Mouse (Mus musculus): Measurements from ENCODE around the gene Prkrip1. TPM values are rescaled to one million over a fixed set of nuclear protein-coding genes. Genes with fewer than 3 reads are reported as not detected.

The Prkrip1 gene
- polyA plus RNA-seq, 1 experiment from 2014 or later, result 52.9 TPM

- peaks cover 28% of the 10 kb centered on the region for H3K36me3 ChIP-seq (ENCODE audit: control insufficient read depth, insufficient read depth, low read length)
These were observed 15.9 kb downstream of the Prkrip1 start for GRCm38 (mm10) chr5:136182830-136183229.

GRCm38 (mm10) chr5:136182049-136182448, 16.7 kb downstream of the Prkrip1 start:
- Histone ChIP-seq H3K27me3 (ENCODE audit: control insufficient read depth, insufficient read depth, low read depth, low read length) (no peaks in the 10 kb centered on the region), H3K9me3 (ENCODE audit: control insufficient read depth, low read length) (no peaks in the 10 kb centered on the region), H3K36me3 (ENCODE audit: control insufficient read depth, insufficient read depth, low read length) (peaks cover 26% of the 10 kb centered on the region), H3K4me2 (ENCODE audit: low read depth, low read length) (no peak overlapping the region), H3K27ac (ENCODE audit: low read length) (no peak overlapping the region), H3K4me3 (ENCODE audit: low read length) (no peak overlapping the region), H3K9ac (ENCODE audit: low read length) (no peak overlapping the region), H3K4me1 (replicated peaks; ENCODE audit: control insufficient read depth, insufficient read depth, low read length) (no peaks in the 10 kb centered on the region)
- 85% methylated on average over 6 of the region's 6 CpGs for WGBS
- no peak for ATAC-seq (ENCODE audit: low read depth)

More at GRCm38 (mm10) chr5:136182830-136183229, 15.9 kb downstream of the Prkrip1 start:
- H3K4me2 ChIP-seq (ENCODE audit: low read depth, low read length), result no peak overlapping the region
- WGBS, result 85% methylated on average over 4 of the region's 4 CpGs
- no peaks in the 10 kb centered on the region for H3K4me1 ChIP-seq (replicated peaks; ENCODE audit: control insufficient read depth, insufficient read depth, low read length)
- H3K9me3 ChIP-seq (ENCODE audit: control insufficient read depth, low read length), result no peaks in the 10 kb centered on the region
- no peak overlapping the region for H3K4me3 ChIP-seq (ENCODE audit: low read length)
- no peak overlapping the region for H3K9ac ChIP-seq (ENCODE audit: low read length)
- H3K27me3 ChIP-seq (ENCODE audit: control insufficient read depth, insufficient read depth, low read depth, low read length), result no peaks in the 10 kb centered on the region
- no peak overlapping the region for H3K27ac ChIP-seq (ENCODE audit: low read length)
- ATAC-seq (ENCODE audit: low read depth), result no peak

- Histone ChIP-seq H3K9ac (ENCODE audit: low read length) (no peak overlapping the region), H3K27ac (ENCODE audit: low read length) (no peak overlapping the region), H3K36me3 (ENCODE audit: control insufficient read depth, insufficient read depth, low read length) (peaks cover 26% of the 10 kb centered on the region), H3K4me2 (ENCODE audit: low read depth, low read length) (no peak overlapping the region), H3K27me3 (ENCODE audit: control insufficient read depth, insufficient read depth, low read depth, low read length) (no peaks in the 10 kb centered on the region), H3K4me3 (ENCODE audit: low read length) (no peak overlapping the region), H3K4me1 (replicated peaks; ENCODE audit: control insufficient read depth, insufficient read depth, low read length) (no peaks in the 10 kb centered on the region), H3K9me3 (ENCODE audit: control insufficient read depth, low read length) (no peaks in the 10 kb centered on the region)
- ATAC-seq (ENCODE audit: low read depth), result no peak
- 88% methylated on average over 6 of the region's 6 CpGs for WGBS
These were observed 17.6 kb downstream of the Prkrip1 start for GRCm38 (mm10) chr5:136181197-136181596.

- no peaks in the 10 kb centered on the region for H3K27me3 ChIP-seq (ENCODE audit: control insufficient read depth, insufficient read depth, low read depth, low read length)
- no peaks in the 10 kb centered on the region for H3K4me1 ChIP-seq (replicated peaks; ENCODE audit: control insufficient read depth, insufficient read depth, low read length)
- no peak overlapping the region for H3K4me2 ChIP-seq (ENCODE audit: low read depth, low read length)
- H3K4me3 ChIP-seq (ENCODE audit: low read length), result no peak overlapping the region
- 67% methylated on average over 5 of the region's 5 CpGs for WGBS
- no peak overlapping the region for H3K9ac ChIP-seq (ENCODE audit: low read length)
- H3K27ac ChIP-seq (ENCODE audit: low read length), result no peak overlapping the region
- no peaks in the 10 kb centered on the region for H3K9me3 ChIP-seq (ENCODE audit: control insufficient read depth, low read length)
- no peak for ATAC-seq (ENCODE audit: low read depth)
- peaks cover 23% of the 10 kb centered on the region for H3K36me3 ChIP-seq (ENCODE audit: control insufficient read depth, insufficient read depth, low read length)
These were observed 19.2 kb downstream of the Prkrip1 start for GRCm38 (mm10) chr5:136179594-136179993.

DNA sequence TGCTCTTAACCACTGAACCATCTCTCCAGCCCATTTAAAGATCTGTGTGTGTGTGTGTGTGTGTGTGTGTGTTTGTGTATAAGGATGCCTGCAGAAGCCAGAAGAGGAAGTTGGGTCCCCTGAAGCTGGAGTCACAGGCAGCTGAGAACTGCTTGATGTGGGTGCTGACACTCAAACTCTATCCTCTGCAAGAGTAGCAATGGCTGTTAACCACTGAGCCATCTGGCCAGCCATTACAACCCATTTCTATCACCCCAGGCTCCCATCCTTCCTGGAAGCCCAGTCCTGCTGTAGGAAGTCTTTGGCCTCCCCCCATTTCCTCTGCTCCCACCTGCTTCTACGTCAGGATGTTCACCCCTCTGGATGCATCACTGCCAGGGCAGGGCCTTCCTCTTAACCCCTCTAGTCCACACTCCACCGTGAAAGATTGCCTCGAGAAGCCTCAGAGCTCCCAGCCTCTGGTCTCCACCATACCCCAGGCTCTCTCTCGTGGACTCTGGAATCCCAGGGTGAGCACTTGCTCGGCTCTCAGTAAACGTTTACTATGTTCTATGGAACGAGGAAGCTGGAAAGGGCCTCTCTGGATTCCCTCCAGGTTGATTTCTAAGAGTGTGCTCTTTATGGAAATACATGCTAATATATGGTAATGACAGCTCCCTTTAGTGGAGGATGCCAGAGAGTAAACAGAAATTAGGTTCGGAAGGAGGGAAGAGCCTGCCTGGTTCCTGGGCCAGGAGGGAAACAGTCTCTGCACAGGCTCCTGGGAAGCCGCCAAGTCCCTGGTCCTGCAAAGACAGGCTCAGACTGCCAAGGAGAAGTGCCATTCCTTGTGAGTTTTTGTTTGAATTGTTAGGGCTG, 24.9 kb downstream of the Prkrip1 start:
- peak; percentile 71 for ATAC-seq (ENCODE audit: low read depth)
- Histone ChIP-seq H3K27ac (ENCODE audit: low read length) (peak overlapping the region; percentile 92), H3K36me3 (ENCODE audit: control insufficient read depth, insufficient read depth, low read length) (peaks cover 6% of the 10 kb centered on the region), H3K4me2 (ENCODE audit: low read depth, low read length) (0 out of 2 replicates have a peak overlapping the region, but pooled peaks have one; percentile 5), H3K9me3 (ENCODE audit: control insufficient read depth, low read length) (no peaks in the 10 kb centered on the region), H3K27me3 (ENCODE audit: control insufficient read depth, insufficient read depth, low read depth, low read length) (no peaks in the 10 kb centered on the region), H3K9ac (ENCODE audit: low read length) (no peak overlapping the region), H3K4me3 (ENCODE audit: low read length) (no peak overlapping the region), H3K4me1 (replicated peaks; ENCODE audit: control insufficient read depth, insufficient read depth, low read length) (peaks cover 23% of the 10 kb centered on the region)
- 13% methylated on average over 9 of the region's 9 CpGs for WGBS

DNA sequence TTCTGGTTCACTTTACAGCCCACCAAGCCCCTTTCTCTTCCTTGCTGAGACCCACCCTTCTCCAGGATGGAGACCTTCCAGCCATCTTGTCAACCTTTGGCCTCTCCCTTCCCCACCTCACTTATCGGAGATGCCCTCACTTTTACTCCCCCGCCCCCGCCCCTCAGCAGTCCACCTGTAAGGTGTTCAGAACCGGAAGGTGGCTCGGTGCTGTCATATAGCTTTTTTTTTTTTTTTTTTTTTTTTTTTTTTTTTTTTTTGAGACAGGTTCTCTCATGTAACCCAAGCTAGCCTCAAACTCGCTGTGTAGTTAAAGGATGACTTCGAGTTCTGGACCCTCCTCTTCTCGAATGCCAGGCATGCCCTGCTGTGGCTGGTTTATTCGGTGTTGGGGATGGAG, 25.8 kb downstream of the Prkrip1 start:
- H3K27me3 ChIP-seq (ENCODE audit: control insufficient read depth, insufficient read depth, low read depth, low read length), result no peaks in the 10 kb centered on the region
- peak overlapping the region; percentile 92 for H3K27ac ChIP-seq (ENCODE audit: low read length)
- no peak overlapping the region for H3K9ac ChIP-seq (ENCODE audit: low read length)
- H3K4me2 ChIP-seq (ENCODE audit: low read depth, low read length), result no peak overlapping the region
- peaks cover 4% of the 10 kb centered on the region; the same call in 1 of the 2 replicates for H3K9me3 ChIP-seq (ENCODE audit: control insufficient read depth, low read length)
- no peak overlapping the region for H3K4me3 ChIP-seq (ENCODE audit: low read length)
- no peak for ATAC-seq (ENCODE audit: low read depth)
- WGBS, result 69% methylated on average over 9 of the region's 9 CpGs
- H3K4me1 ChIP-seq (replicated peaks; ENCODE audit: control insufficient read depth, insufficient read depth, low read length), result peaks cover 23% of the 10 kb centered on the region
- no peaks in the 10 kb centered on the region; the same call in 1 of the 2 replicates for H3K36me3 ChIP-seq (ENCODE audit: control insufficient read depth, insufficient read depth, low read length)

GRCm38 (mm10) chr5:136171363-136172341, 27.1 kb downstream of the Prkrip1 start:
- Histone ChIP-seq H3K4me3 (ENCODE audit: low read length) (peak overlapping the region; percentile 66), H3K27me3 (ENCODE audit: control insufficient read depth, insufficient read depth, low read depth, low read length) (no peaks in the 10 kb centered on the region), H3K9me3 (ENCODE audit: control insufficient read depth, low read length) (peaks cover 5% of the 10 kb centered on the region; the same call in 1 of the 2 replicates), H3K4me1 (replicated peaks; ENCODE audit: control insufficient read depth, insufficient read depth, low read length) (peaks cover 23% of the 10 kb centered on the region), H3K27ac (ENCODE audit: low read length) (peak overlapping the region; percentile 77), H3K9ac (ENCODE audit: low read length) (peak overlapping the region; percentile 76), H3K4me2 (ENCODE audit: low read depth, low read length) (peak overlapping the region; percentile 96), H3K36me3 (ENCODE audit: control insufficient read depth, insufficient read depth, low read length) (no peaks in the 10 kb centered on the region)
- ATAC-seq (ENCODE audit: low read depth), result no peak
- WGBS, result 20% methylated on average over 17 of the region's 17 CpGs

DNA sequence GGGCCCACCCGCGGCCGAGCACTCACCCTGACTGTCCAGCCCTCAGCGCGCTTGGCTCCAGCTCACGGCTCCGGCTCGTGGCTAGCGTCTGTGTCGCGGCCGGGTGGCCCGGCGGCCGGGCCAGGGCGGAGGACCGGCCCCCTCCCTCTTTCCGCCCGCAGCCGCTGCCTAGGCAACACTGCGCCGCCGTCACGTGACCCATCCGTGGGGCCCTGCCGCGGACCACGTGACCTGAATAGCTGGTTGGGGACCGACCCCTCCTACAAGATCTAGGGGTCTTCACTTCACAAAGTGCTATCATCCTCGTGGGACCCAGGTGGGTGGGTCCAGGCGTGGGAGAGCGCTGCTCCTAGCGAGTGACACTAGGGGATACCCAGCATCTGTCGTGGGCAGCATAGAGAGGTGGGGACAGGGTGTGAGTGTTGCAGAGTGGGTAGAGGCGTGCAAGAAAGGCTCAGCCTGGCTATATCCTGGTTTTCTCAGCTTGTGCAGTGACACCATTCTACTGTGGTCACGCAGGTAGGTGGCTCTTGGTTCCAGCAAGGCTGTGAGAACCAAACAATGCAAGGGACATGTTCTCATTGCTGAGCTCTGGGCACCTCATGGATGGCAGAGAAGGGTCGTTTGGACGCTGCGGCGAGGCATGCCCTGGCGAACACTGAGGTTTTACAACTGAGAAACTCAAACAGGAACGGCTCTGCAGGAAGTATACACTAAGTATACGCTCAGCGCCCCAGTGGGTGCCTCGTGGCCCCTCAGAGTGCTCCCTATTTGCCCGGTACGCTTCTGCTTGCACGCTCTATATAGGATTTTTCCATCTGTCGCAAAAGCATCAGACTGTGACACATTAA, 28.0 kb downstream of the Prkrip1 start, which contains the start of gene Orai2:
Orai2 (minus strand) TSS at position 202 of the 851 bp plus-strand sequence.
- Histone ChIP-seq H3K9me3 (ENCODE audit: control insufficient read depth, low read length) (peaks cover 5% of the 10 kb centered on the region; the same call in 1 of the 2 replicates), H3K36me3 (ENCODE audit: control insufficient read depth, insufficient read depth, low read length) (no peaks in the 10 kb centered on the region), H3K4me2 (ENCODE audit: low read depth, low read length) (peak within 1 kb of the TSS; percentile 96), H3K4me3 (ENCODE audit: low read length) (peak within 1 kb of the TSS; percentile 66), H3K27ac (ENCODE audit: low read length) (peak within 1 kb of the TSS; percentile 77), H3K27me3 (ENCODE audit: control insufficient read depth, insufficient read depth, low read depth, low read length) (no peaks in the 10 kb centered on the region), H3K4me1 (replicated peaks; ENCODE audit: control insufficient read depth, insufficient read depth, low read length) (peaks cover 23% of the 10 kb centered on the region), H3K9ac (ENCODE audit: low read length) (peak within 1 kb of the TSS; percentile 76)
- 2% methylated on average over 37 of the region's 49 CpGs for WGBS
- peak; percentile 80 for ATAC-seq (ENCODE audit: low read depth)

Measured in lung, embryonic 16.5 days (tissue).